Comparison of ENCODE assay signal across 11 mouse cellular contexts in genomic region chr7:19213385-19213784, GRCm38 (mm10). TPM values are rescaled to one million over a fixed set of nuclear protein-coding genes. Genes with fewer than 3 reads are reported as not detected.
DNase-seq lines count a peak whose midpoint lies in the region; ATAC-seq and TF ChIP-seq lines count a peak whose summit lies in the region.
"Had no signal": no experiment of that assay in that cellular context is flagged by ENCODE, and none has a peak within 500 bp of the region (broad histone marks: within the 10 kb centered on the region; RNA-seq: fewer than 3 reads in every experiment).

No protein-coding gene starts in this region.

- H3K36me3 ChIP-seq in liver, adult 2 months (ENCODE audit: control insufficient read depth, insufficient read depth, low read length): no peaks in the 10 kb centered on the region
- H3K36me3 ChIP-seq in heart, embryonic 15.5 days: no peaks in the 10 kb centered on the region
- H3K36me3 ChIP-seq in liver, embryonic 12.5 days: no peaks in the 10 kb centered on the region
- H3K36me3 ChIP-seq: forebrain, embryonic 12.5 days had no signal

- no peak overlapping the region for H3K9ac ChIP-seq in liver, adult 2 months (ENCODE audit: low read depth, low read length)
- no peak overlapping the region for H3K9ac ChIP-seq in heart, embryonic 15.5 days
- no peak overlapping the region for H3K9ac ChIP-seq in liver, embryonic 12.5 days

- H3K4me1 ChIP-seq in liver, adult 2 months (ENCODE audit: control insufficient read depth, insufficient read depth, low read length): peaks cover 3% of the 10 kb centered on the region; the same call in 1 of the 2 replicates
- H3K4me1 ChIP-seq in heart, embryonic 15.5 days (replicated peaks): peaks cover 24% of the 10 kb centered on the region
- H3K4me1 ChIP-seq in liver, embryonic 12.5 days: peaks cover 29% of the 10 kb centered on the region

- WGBS in liver, adult 2 months: 72% methylated on average over 2 of the region's 2 CpGs
- 50% methylated on average over 2 of the region's 2 CpGs for WGBS in heart, embryonic 15.5 days
- 54% methylated on average over 2 of the region's 2 CpGs for WGBS in liver, embryonic 12.5 days (ENCODE audit: insufficient replicate concordance)

- no peak overlapping the region for H3K27ac ChIP-seq in liver, adult 2 months (replicated peaks; ENCODE audit: insufficient read depth, low read depth, low read length)
- H3K27ac ChIP-seq in heart, embryonic 15.5 days: no peak overlapping the region
- no peak overlapping the region for H3K27ac ChIP-seq in liver, embryonic 12.5 days
- H3K27ac ChIP-seq: forebrain, embryonic 12.5 days had no signal

- H3K9me3 ChIP-seq in heart, embryonic 15.5 days (replicated peaks): no peaks in the 10 kb centered on the region
- peaks cover 5% of the 10 kb centered on the region for H3K9me3 ChIP-seq in liver, embryonic 12.5 days (replicated peaks)

- peak overlapping the region; percentile 86 for H3K4me2 ChIP-seq in heart, embryonic 15.5 days
- 0 out of 2 replicates have a peak overlapping the region, but pooled peaks have one; percentile 70 for H3K4me2 ChIP-seq in liver, embryonic 12.5 days

- peak overlapping the region; percentile 42; the same call in 1 of the 2 replicates for H3K4me3 ChIP-seq in liver, adult 2 months (ENCODE audit: insufficient read depth, low read depth, low read length)
- H3K4me3 ChIP-seq in heart, embryonic 15.5 days: peak overlapping the region; percentile 55
- H3K4me3 ChIP-seq in liver, embryonic 12.5 days: no peak overlapping the region
- H3K4me3 ChIP-seq: myocyte had no signal

- no peaks in the 10 kb centered on the region for H3K27me3 ChIP-seq in liver, adult 2 months (ENCODE audit: control insufficient read depth, insufficient read depth, low read length)
- peaks cover 9% of the 10 kb centered on the region for H3K27me3 ChIP-seq in heart, embryonic 15.5 days
- H3K27me3 ChIP-seq in liver, embryonic 12.5 days (replicated peaks): peaks cover 77% of the 10 kb centered on the region

- intact Hi-C loops in heart, postnatal 10 days (cut with DNase I): loop anchor here (2.0 kb wide), 1 partner anchor 13 kb away; no protein-coding TSS in a partner anchor

- DNase-seq in heart, adult 8-10 months (ENCODE audit: low spot score): peak; percentile 28
- no peak for DNase-seq in heart, postnatal 10 days
- no peak for DNase-seq in liver, adult 2 months (ENCODE audit: extremely low read depth, low read depth, low spot score)
- no peak for DNase-seq in liver
- DNase-seq in cerebellum, postnatal 4 days (ENCODE audit: low spot score in 2 of 2): no peak
- DNase-seq in left cerebral cortex, adult 11 months (ENCODE audit: low spot score): no peak
- DNase-seq: lung, postnatal 10 days had no signal

- no peak for TF ChIP-seq POLR2A in liver, adult 2 months (IDR thresholded peaks at IDR 0.05; ENCODE audit: extremely low read depth, insufficient read depth, low read length)

- ATAC-seq in heart, embryonic 15.5 days (replicated peaks; ENCODE audit: insufficient number of reproducible peaks, insufficient read depth, low FRiP score, low read depth): no peak
- ATAC-seq in liver, embryonic 12.5 days: no peak

- TF ChIP-seq CTCF in liver, adult 2 months (IDR thresholded peaks at IDR 0.05; ENCODE audit: low read depth, low read length): no peak

- H3K79me2 ChIP-seq in liver, adult 2 months (ENCODE audit: control insufficient read depth, insufficient read depth, low read length): no peaks in the 10 kb centered on the region

RNA-seq across cellular contexts. Expression of gene Gpr4, which starts 1.0 kb away (rescaled TPM):
- total RNA-seq in heart, adult 8-10 months (2022): 1 to 10 TPM; 3.3 to 8.5 (median 7.4) TPM
- total RNA-seq in heart, postnatal 10 days (2021): 10 to 100 TPM; 11.4 to 11.8 TPM
- 0.09 and 0.40 TPM in 2 replicates for total RNA-seq in liver, adult 2 months (2014; rRNA removed)
- polyA plus RNA-seq in liver, adult 2 months (2012; rRNA removed): 1.8 and 2.7 TPM in 2 replicates
- polyA plus RNA-seq in heart, embryonic 15.5 days (2015; fragmentation: Nextera tagmentation; extraction: Ambion mirVana): 2.1 and 2.2 TPM in 2 replicates
- polyA plus RNA-seq in liver, embryonic 12.5 days (2016; fragmentation: Nextera tagmentation; extraction: Ambion mirVana): 0.51 and 0.62 TPM in 2 replicates

RNA-seq across cellular contexts. Expression of gene Opa3, which starts 14.7 kb away (rescaled TPM):
- 10 to 100 TPM; 61.4 to 77.3 (median 68.1) TPM for total RNA-seq in heart, adult 8-10 months (2022)
- 10 to 100 TPM; 53.4 to 57.7 TPM for total RNA-seq in heart, postnatal 10 days (2021)
- total RNA-seq in liver, adult 2 months (2014; rRNA removed): 12.9 and 16.0 TPM in 2 replicates
- 34.1 and 40.4 TPM in 2 replicates for polyA plus RNA-seq in liver, adult 2 months (2012; rRNA removed)
- 33.8 and 37.9 TPM in 2 replicates for polyA plus RNA-seq in heart, embryonic 15.5 days (2015; fragmentation: Nextera tagmentation; extraction: Ambion mirVana)
- polyA plus RNA-seq in liver, embryonic 12.5 days (2016; fragmentation: Nextera tagmentation; extraction: Ambion mirVana): 22.1 and 23.3 TPM in 2 replicates

RNA-seq across cellular contexts. Expression of gene Eml2, which starts 37.2 kb away (rescaled TPM):
- 10 to 100 TPM; 32.0 to 45.7 (median 35.7) TPM for total RNA-seq in heart, adult 8-10 months (2022)
- 10 to 100 TPM; 47.8 to 56.5 TPM for total RNA-seq in heart, postnatal 10 days (2021)
- total RNA-seq in liver, adult 2 months (2014; rRNA removed): 9.8 and 11.1 TPM in 2 replicates
- 9.7 and 12.2 TPM in 2 replicates for polyA plus RNA-seq in liver, adult 2 months (2012; rRNA removed)
- polyA plus RNA-seq in heart, embryonic 15.5 days (2015; fragmentation: Nextera tagmentation; extraction: Ambion mirVana): 18.9 and 21.0 TPM in 2 replicates
- polyA plus RNA-seq in liver, embryonic 12.5 days (2016; fragmentation: Nextera tagmentation; extraction: Ambion mirVana): 4.1 and 5.1 TPM in 2 replicates

RNA-seq across cellular contexts. Expression of gene Gipr, which starts 47.5 kb away (rescaled TPM):
- total RNA-seq in heart, adult 8-10 months (2022): under 1 TPM; 0.09 to 0.29 (median 0.26) TPM
- under 1 TPM; 0.50 to 0.69 TPM for total RNA-seq in heart, postnatal 10 days (2021)
- not detected in 2 replicates for total RNA-seq in liver, adult 2 months (2014; rRNA removed)
- polyA plus RNA-seq in liver, adult 2 months (2012; rRNA removed): not detected in 2 replicates
- 73.8 and 73.9 TPM in 2 replicates for polyA plus RNA-seq in heart, embryonic 15.5 days (2015; fragmentation: Nextera tagmentation; extraction: Ambion mirVana)
- 0.18 and 0.41 TPM in 2 replicates for polyA plus RNA-seq in liver, embryonic 12.5 days (2016; fragmentation: Nextera tagmentation; extraction: Ambion mirVana)

RNA-seq across cellular contexts. Expression of gene Vasp, which starts 58.2 kb away (rescaled TPM):
- total RNA-seq in heart, adult 8-10 months (2022): 10 to 100 TPM; 18.0 to 27.2 (median 24.3) TPM
- total RNA-seq in heart, postnatal 10 days (2021): 10 to 100 TPM; 84.0 to 98.6 TPM
- total RNA-seq in liver, adult 2 months (2014; rRNA removed): 6.3 and 11.3 TPM in 2 replicates
- 24.2 and 37.1 TPM in 2 replicates for polyA plus RNA-seq in liver, adult 2 months (2012; rRNA removed)
- polyA plus RNA-seq in heart, embryonic 15.5 days (2015; fragmentation: Nextera tagmentation; extraction: Ambion mirVana): 81.2 and 81.6 TPM in 2 replicates
- 61.1 and 61.5 TPM in 2 replicates for polyA plus RNA-seq in liver, embryonic 12.5 days (2016; fragmentation: Nextera tagmentation; extraction: Ambion mirVana)
